Mouse (Mus musculus) embryo, embryonic 10.5 days (tissue): ENCODE data around the gene Plxdc1.
"Not testable (repeated sequence)": the region's sequence is repeated elsewhere in the genome, so short reads cannot be mapped to it uniquely, and the experiment has no call there.

Source experiments
- DNase-seq: peaks from one replicate; pipeline ENCODE4 v3.0.0-alpha.2; 2015; ENCODE audit warnings: low spot score

Plxdc1 gene

GRCm38 (mm10) chr11:97955146-97955902 lies 30.9 kb downstream of the Plxdc1 start:
- no peak for DNase-seq

GRCm38 (mm10) chr11:97954469-97955141 lies 31.6 kb downstream of the Plxdc1 start:
- no peak for DNase-seq

- no peak for DNase-seq
Measured at GRCm38 (mm10) chr11:97953939-97954275, 32.3 kb downstream of the Plxdc1 start.

GRCm38 (mm10) chr11:97953179-97953938 lies 32.9 kb downstream of the Plxdc1 start:
- no peak for DNase-seq

- DNase-seq = no peak
Measured at GRCm38 (mm10) chr11:97952367-97953006, 33.8 kb downstream of the Plxdc1 start.

GRCm38 (mm10) chr11:97949703-97950475 lies 36.4 kb downstream of the Plxdc1 start:
- DNase-seq = peak; percentile 83

GRCm38 (mm10) chr11:97947426-97947825 lies 38.8 kb downstream of the Plxdc1 start:
- peak; percentile 77 for DNase-seq

- DNase-seq = not testable (repeated sequence)
Measured at GRCm38 (mm10) chr11:97945738-97946289, 40.4 kb downstream of the Plxdc1 start.

- no peak for DNase-seq
Measured at GRCm38 (mm10) chr11:97945031-97945430, 41.2 kb downstream of the Plxdc1 start.

- no peak for DNase-seq
Measured at GRCm38 (mm10) chr11:97943256-97943655, 43.0 kb downstream of the Plxdc1 start.

- DNase-seq = no peak
Measured at GRCm38 (mm10) chr11:97942420-97943111, 43.7 kb downstream of the Plxdc1 start.

- DNase-seq = no peak
Measured at GRCm38 (mm10) chr11:97937469-97938105, 48.7 kb downstream of the Plxdc1 start.

- DNase-seq = peak; percentile 86
Measured at GRCm38 (mm10) chr11:97936758-97937157, 49.5 kb downstream of the Plxdc1 start.

GRCm38 (mm10) chr11:97935913-97936575 lies 50.2 kb downstream of the Plxdc1 start:
- DNase-seq = no peak

GRCm38 (mm10) chr11:97933553-97933952 lies 52.7 kb downstream of the Plxdc1 start:
- no peak for DNase-seq

GRCm38 (mm10) chr11:97928905-97929304 lies 57.3 kb downstream of the Plxdc1 start:
- no peak for DNase-seq

GRCm38 (mm10) chr11:97924217-97924616 lies 62.0 kb downstream of the Plxdc1 start:
- DNase-seq = no peak

GRCm38 (mm10) chr11:97923639-97924038 lies 62.6 kb downstream of the Plxdc1 start:
- no peak for DNase-seq

- no peak for DNase-seq
Measured at GRCm38 (mm10) chr11:97915974-97916503, 70.2 kb downstream of the Plxdc1 start.
